Comparison of ENCODE assay signal across 21 mouse cellular contexts in the genomic region with DNA sequence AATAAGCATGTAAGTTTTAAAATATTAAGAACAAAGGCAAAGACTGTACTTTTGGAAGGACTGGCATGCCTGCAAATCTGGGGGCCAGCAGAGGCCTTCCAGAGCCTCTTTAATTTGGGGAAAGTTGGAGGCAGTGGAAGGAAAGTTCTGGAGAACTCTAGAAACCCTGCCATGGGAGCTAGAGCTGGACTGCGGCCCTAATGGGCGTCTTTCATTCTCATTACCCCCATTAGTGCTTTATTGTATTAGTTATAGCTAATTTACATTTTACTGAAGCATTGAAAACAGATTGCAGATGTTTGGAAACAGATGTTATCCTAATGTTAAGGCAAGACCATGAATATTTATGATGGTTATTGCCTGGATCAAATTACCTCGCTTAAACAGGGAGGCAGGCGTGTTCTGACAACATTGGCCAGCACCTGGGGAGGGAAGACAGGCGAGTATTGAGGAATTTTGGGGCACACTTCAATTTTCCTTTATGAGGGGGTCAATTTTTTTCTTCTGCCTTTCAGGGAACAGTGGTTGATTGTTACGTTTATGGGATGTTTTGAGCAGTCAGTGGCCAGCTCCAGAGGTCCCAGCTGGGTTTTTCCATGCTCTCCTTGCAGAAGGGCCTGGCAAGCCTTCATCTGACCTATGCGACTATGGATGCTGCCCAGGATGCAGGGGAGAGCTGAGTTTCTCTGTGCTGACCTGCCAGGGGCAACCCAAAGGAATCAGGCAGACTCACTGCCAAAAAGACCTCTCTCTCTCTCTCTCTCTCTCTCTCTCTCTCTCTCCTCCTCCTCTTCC.
DNase-seq lines count a peak whose midpoint lies in the region; ATAC-seq and TF ChIP-seq lines count a peak whose summit lies in the region.
"Had no signal": no experiment of that assay in that cellular context is flagged by ENCODE, and none has a peak within 500 bp of the region (broad histone marks: within the 10 kb centered on the region; RNA-seq: fewer than 3 reads in every experiment).

No protein-coding gene starts in this region.

- H3K4me2 ChIP-seq in embryonic facial prominence, embryonic 13.5 days, result 0 out of 2 replicates have a peak overlapping the region, but pooled peaks have one; percentile 16
- H3K4me2 ChIP-seq in embryonic facial prominence, embryonic 14.5 days (ENCODE audit: low read depth, low read length), result no peak overlapping the region
- H3K4me2 ChIP-seq in limb, embryonic 14.5 days (replicated peaks; ENCODE audit: low read depth, low read length, severe bottlenecking), result no peak overlapping the region
- H3K4me2 ChIP-seq in heart, embryonic 11.5 days, result no peak overlapping the region
- H3K4me2 ChIP-seq: embryonic facial prominence, embryonic 12.5 days; forebrain, embryonic 15.5 days; heart, embryonic 15.5 days; hindbrain, embryonic 13.5 days had no signal

- peak overlapping the region; percentile 73 for H3K27ac ChIP-seq in embryonic facial prominence, embryonic 13.5 days
- peak overlapping the region; percentile 13; the same call in 1 of the 2 replicates for H3K27ac ChIP-seq in embryonic facial prominence, embryonic 14.5 days (replicated peaks; ENCODE audit: low read depth, low read length)
- H3K27ac ChIP-seq in limb, embryonic 10.5 days, result peak overlapping the region; percentile 51; the same call in 1 of the 2 replicates
- peak overlapping the region; percentile 58 for H3K27ac ChIP-seq in limb, embryonic 14.5 days (replicated peaks; ENCODE audit: low read depth, low read length)
- H3K27ac ChIP-seq in heart, embryonic 11.5 days (ENCODE audit: low read depth, low read length), result no peak overlapping the region
- H3K27ac ChIP-seq: embryonic facial prominence, embryonic 12.5 days; forebrain, embryonic 15.5 days; heart, embryonic 10.5 days; heart, embryonic 15.5 days; hindbrain, embryonic 13.5 days had no signal

- peaks cover 38% of the 10 kb centered on the region for H3K27me3 ChIP-seq in embryonic facial prominence, embryonic 13.5 days
- no peaks in the 10 kb centered on the region for H3K27me3 ChIP-seq in embryonic facial prominence, embryonic 14.5 days (replicated peaks; ENCODE audit: control insufficient read depth, insufficient read depth, low read length)
- H3K27me3 ChIP-seq in limb, embryonic 10.5 days (ENCODE audit: low read depth, poor library complexity, severe bottlenecking), result no peaks in the 10 kb centered on the region
- no peaks in the 10 kb centered on the region for H3K27me3 ChIP-seq in limb, embryonic 14.5 days (ENCODE audit: control insufficient read depth, insufficient read depth, low read length)
- H3K27me3 ChIP-seq in heart, embryonic 11.5 days (ENCODE audit: control insufficient read depth, insufficient read depth, low read length), result no peaks in the 10 kb centered on the region
- H3K27me3 ChIP-seq: embryonic facial prominence, embryonic 12.5 days; forebrain, embryonic 15.5 days; heart, embryonic 15.5 days had no signal

- peak; percentile 88 for DNase-seq in embryonic facial prominence, embryonic 14.5 days (ENCODE audit: low spot score)
- DNase-seq in limb, embryonic 10.5 days (ENCODE audit: low spot score), result no peak
- peak; percentile 71 for DNase-seq in limb, embryonic 14.5 days (ENCODE audit: low spot score)
- no peak for DNase-seq in right cerebral cortex, postnatal 25 days
- no peak for DNase-seq in spleen, postnatal 10 days (ENCODE audit: low spot score in 2 of 2)
- DNase-seq: adrenal gland, adult 2 months; adrenal gland, postnatal 25 days; cerebellum, adult 2 months; cerebellum, postnatal 10 days; gastrocnemius, postnatal 10 days; heart, adult 18-20 months; heart, postnatal 14 days had no signal

- peaks cover 10% of the 10 kb centered on the region for H3K9me3 ChIP-seq in embryonic facial prominence, embryonic 13.5 days
- H3K9me3 ChIP-seq in embryonic facial prominence, embryonic 14.5 days (ENCODE audit: control insufficient read depth, low read length), result peaks cover 5% of the 10 kb centered on the region; the same call in 1 of the 2 replicates
- H3K9me3 ChIP-seq in limb, embryonic 10.5 days (replicated peaks), result no peaks in the 10 kb centered on the region
- 0 out of 2 replicates have a peak, but pooled peaks cover 3% of the 10 kb centered on the region for H3K9me3 ChIP-seq in limb, embryonic 14.5 days (ENCODE audit: control insufficient read depth, low read length)
- H3K9me3 ChIP-seq in heart, embryonic 11.5 days (replicated peaks; ENCODE audit: control insufficient read depth, low read length), result no peaks in the 10 kb centered on the region; the same call in 1 of the 2 replicates
- H3K9me3 ChIP-seq: forebrain, embryonic 15.5 days; heart, embryonic 15.5 days; hindbrain, embryonic 13.5 days had no signal

- ATAC-seq in embryonic facial prominence, embryonic 13.5 days (ENCODE audit: insufficient number of reproducible peaks, insufficient read depth, low FRiP score, low TSS enrichment, low read depth), result peak; percentile 79
- ATAC-seq in embryonic facial prominence, embryonic 14.5 days (ENCODE audit: low read depth), result peak; percentile 69; the same call in 1 of the 2 replicates
- peak; percentile 85 for ATAC-seq in limb, embryonic 14.5 days (ENCODE audit: low FRiP score, low read depth)
- no peak for ATAC-seq in heart, embryonic 11.5 days (replicated peaks; ENCODE audit: insufficient number of reproducible peaks, low FRiP score, low TSS enrichment)
- ATAC-seq: forebrain, embryonic 15.5 days; inflammation-experienced regulatory T-cells, adult 6 months had no signal

- no peak overlapping the region for H3K9ac ChIP-seq in embryonic facial prominence, embryonic 13.5 days
- H3K9ac ChIP-seq in embryonic facial prominence, embryonic 14.5 days (ENCODE audit: low read depth, low read length), result no peak overlapping the region
- H3K9ac ChIP-seq in limb, embryonic 14.5 days (ENCODE audit: low read depth, low read length, severe bottlenecking), result no peak overlapping the region
- H3K9ac ChIP-seq in heart, embryonic 11.5 days (ENCODE audit: low read depth, low read length), result no peak overlapping the region
- H3K9ac ChIP-seq: embryonic facial prominence, embryonic 12.5 days; forebrain, embryonic 15.5 days; heart, embryonic 15.5 days; hindbrain, embryonic 13.5 days had no signal

- H3K4me3 ChIP-seq in embryonic facial prominence, embryonic 13.5 days, result no peak overlapping the region
- H3K4me3 ChIP-seq in embryonic facial prominence, embryonic 14.5 days (ENCODE audit: low read depth, low read length), result no peak overlapping the region
- no peak overlapping the region for H3K4me3 ChIP-seq in limb, embryonic 10.5 days
- no peak overlapping the region for H3K4me3 ChIP-seq in limb, embryonic 14.5 days (replicated peaks; ENCODE audit: low read length)
- H3K4me3 ChIP-seq in heart, embryonic 11.5 days (ENCODE audit: low read depth, low read length), result no peak overlapping the region
- H3K4me3 ChIP-seq: embryonic facial prominence, embryonic 12.5 days; erythroblast, embryonic 14.5 days; forebrain, embryonic 15.5 days; heart, embryonic 10.5 days; heart, embryonic 15.5 days; hindbrain, embryonic 13.5 days had no signal

- H3K36me3 ChIP-seq in embryonic facial prominence, embryonic 13.5 days, result no peaks in the 10 kb centered on the region
- H3K36me3 ChIP-seq in embryonic facial prominence, embryonic 14.5 days (ENCODE audit: control insufficient read depth, insufficient read depth, low read length), result no peaks in the 10 kb centered on the region
- H3K36me3 ChIP-seq in limb, embryonic 10.5 days, result no peaks in the 10 kb centered on the region
- no peaks in the 10 kb centered on the region for H3K36me3 ChIP-seq in limb, embryonic 14.5 days (ENCODE audit: control insufficient read depth, insufficient read depth, low read length)
- no peaks in the 10 kb centered on the region for H3K36me3 ChIP-seq in heart, embryonic 11.5 days (ENCODE audit: control insufficient read depth, insufficient read depth, low read length)
- H3K36me3 ChIP-seq: embryonic facial prominence, embryonic 12.5 days; forebrain, embryonic 15.5 days; heart, embryonic 10.5 days; heart, embryonic 15.5 days; hindbrain, embryonic 13.5 days had no signal

- 19% methylated on average over 7 of the region's 7 CpGs for WGBS in embryonic facial prominence, embryonic 13.5 days
- WGBS in embryonic facial prominence, embryonic 14.5 days, result 35% methylated on average over 7 of the region's 7 CpGs
- 53% methylated on average over 7 of the region's 7 CpGs for WGBS in limb, embryonic 10.5 days
- 10% methylated on average over 7 of the region's 7 CpGs for WGBS in limb, embryonic 14.5 days
- 74% methylated on average over 7 of the region's 7 CpGs for WGBS in heart, embryonic 11.5 days (ENCODE audit: insufficient replicate concordance)

- peaks cover 12% of the 10 kb centered on the region for H3K4me1 ChIP-seq in embryonic facial prominence, embryonic 13.5 days
- peaks cover 7% of the 10 kb centered on the region for H3K4me1 ChIP-seq in embryonic facial prominence, embryonic 14.5 days (ENCODE audit: control insufficient read depth, insufficient read depth, low read length)
- peaks cover 17% of the 10 kb centered on the region for H3K4me1 ChIP-seq in limb, embryonic 10.5 days
- peaks cover 14% of the 10 kb centered on the region; the same call in 1 of the 2 replicates for H3K4me1 ChIP-seq in limb, embryonic 14.5 days (ENCODE audit: control insufficient read depth, insufficient read depth, low read length)
- peaks cover 6% of the 10 kb centered on the region; the same call in 1 of the 2 replicates for H3K4me1 ChIP-seq in heart, embryonic 11.5 days (ENCODE audit: control insufficient read depth, insufficient read depth, low read length)
- H3K4me1 ChIP-seq: embryonic facial prominence, embryonic 12.5 days; forebrain, embryonic 15.5 days had no signal

- TF ChIP-seq POLR2A in limb, embryonic 14.5 days (IDR thresholded peaks at IDR 0.05; ENCODE audit: borderline replicate concordance, extremely low read depth, insufficient read depth, insufficient read length), result no peak

Comparison
In these comparisons a context has a peak if more than half of its experiments do, and no peak if none do; other contexts are left out.
1. DNase-seq: peak in embryonic facial prominence, embryonic 14.5 days (single experiment) and limb, embryonic 14.5 days (single experiment); none in limb, embryonic 10.5 days (single experiment), right cerebral cortex, postnatal 25 days (single experiment) and spleen, postnatal 10 days (0 of 2).